ENCODE assay signal across 10 mouse cellular contexts in the genomic region with DNA sequence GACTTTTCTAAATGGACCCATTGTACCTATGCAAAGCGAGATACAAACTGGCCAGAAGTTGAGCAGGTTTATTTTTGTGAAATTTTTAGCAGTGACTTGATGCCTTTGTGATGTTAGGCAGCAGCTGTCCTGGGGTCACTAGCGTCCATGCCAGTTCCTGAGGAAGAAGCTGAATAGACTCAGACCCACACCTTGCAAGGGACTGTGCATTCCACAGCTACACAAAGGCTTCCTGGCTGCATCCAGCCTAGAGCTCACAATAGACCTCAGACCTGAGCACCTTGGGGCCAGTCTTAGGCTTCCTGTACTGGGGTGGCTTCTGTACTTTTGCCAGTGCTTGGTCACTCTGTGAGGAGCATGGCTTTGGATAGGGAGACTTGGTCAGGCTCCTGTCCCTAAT.
DNase-seq lines count a peak whose midpoint lies in the region; ATAC-seq and TF ChIP-seq lines count a peak whose summit lies in the region.
"Had no signal": no experiment of that assay in that cellular context is flagged by ENCODE, and none has a peak within 500 bp of the region (broad histone marks: within the 10 kb centered on the region; RNA-seq: fewer than 3 reads in every experiment).

No protein-coding gene starts in this region.

- 56% methylated on average over 2 of the region's 2 CpGs for WGBS in heart, embryonic 12.5 days
- WGBS in heart, postnatal 0 days: 50% methylated on average over 2 of the region's 2 CpGs
- WGBS in liver, embryonic 15.5 days (ENCODE audit: insufficient replicate concordance): 68% methylated on average over 2 of the region's 2 CpGs

- ATAC-seq in heart, embryonic 12.5 days (ENCODE audit: insufficient number of reproducible peaks, low FRiP score): no peak
- ATAC-seq in heart, postnatal 0 days (ENCODE audit: insufficient read depth, low read depth): no peak
- ATAC-seq in liver, embryonic 15.5 days (ENCODE audit: insufficient read depth): no peak

- H3K27me3 ChIP-seq in heart, embryonic 12.5 days (replicated peaks): no peaks in the 10 kb centered on the region
- H3K27me3 ChIP-seq in heart, postnatal 0 days (ENCODE audit: control insufficient read depth, insufficient read depth, low read length): no peaks in the 10 kb centered on the region
- no peaks in the 10 kb centered on the region for H3K27me3 ChIP-seq in liver, embryonic 15.5 days

- no peak overlapping the region for H3K9ac ChIP-seq in heart, embryonic 12.5 days
- no peak overlapping the region for H3K9ac ChIP-seq in heart, postnatal 0 days (replicated peaks; ENCODE audit: low read depth, low read length)
- H3K9ac ChIP-seq in liver, embryonic 15.5 days: no peak overlapping the region

- no peaks in the 10 kb centered on the region for H3K9me3 ChIP-seq in heart, embryonic 12.5 days (replicated peaks)
- no peaks in the 10 kb centered on the region for H3K9me3 ChIP-seq in heart, postnatal 0 days (replicated peaks; ENCODE audit: control insufficient read depth, low read length)
- no peaks in the 10 kb centered on the region for H3K9me3 ChIP-seq in liver, embryonic 15.5 days (replicated peaks)

- TF ChIP-seq EP300 in heart, postnatal 0 days (IDR thresholded peaks at IDR 0.05; ENCODE audit: low read depth): no peak

- peaks cover 59% of the 10 kb centered on the region for H3K4me1 ChIP-seq in heart, embryonic 12.5 days (replicated peaks)
- peaks cover 61% of the 10 kb centered on the region for H3K4me1 ChIP-seq in heart, postnatal 0 days (ENCODE audit: control insufficient read depth, insufficient read depth)
- H3K4me1 ChIP-seq in liver, embryonic 15.5 days (replicated peaks): peaks cover 28% of the 10 kb centered on the region

- H3K36me3 ChIP-seq in heart, embryonic 12.5 days: no peaks in the 10 kb centered on the region
- H3K36me3 ChIP-seq in heart, postnatal 0 days (replicated peaks; ENCODE audit: control insufficient read depth, insufficient read depth, low read length): peaks cover 11% of the 10 kb centered on the region; the same call in 1 of the 2 replicates
- no peaks in the 10 kb centered on the region for H3K36me3 ChIP-seq in liver, embryonic 15.5 days (replicated peaks)

- intact Hi-C loops in heart, postnatal 14 days (cut with DNase I): loop anchor here (2.0 to 10.0 kb wide), 2 partner anchors 15 to 291 kb away; no protein-coding TSS in a partner anchor
- intact Hi-C loops in left cerebral cortex, postnatal 14 days (cut with DNase I): no loop called here

- H3K4me2 ChIP-seq in heart, embryonic 12.5 days: peak overlapping the region; percentile 36
- H3K4me2 ChIP-seq in heart, postnatal 0 days (ENCODE audit: low read depth, low read length): peak overlapping the region; percentile 24
- peak overlapping the region; percentile 48 for H3K4me2 ChIP-seq in liver, embryonic 15.5 days

- TF ChIP-seq CTCF in heart, postnatal 0 days (IDR thresholded peaks at IDR 0.05; ENCODE audit: low read depth): no peak

- H3K4me3 ChIP-seq in heart, embryonic 12.5 days: 0 out of 2 replicates have a peak overlapping the region, but pooled peaks have one; percentile 4
- H3K4me3 ChIP-seq in heart, postnatal 0 days (ENCODE audit: low read depth, low read length): peak overlapping the region; percentile 1; the same call in 1 of the 2 replicates
- H3K4me3 ChIP-seq in liver, embryonic 15.5 days (replicated peaks): peak overlapping the region; percentile 20; the same call in 1 of the 2 replicates

- no peak for DNase-seq in heart, postnatal 14 days
- peak; percentile 31 for DNase-seq in Muller cell, postnatal 12 days (ENCODE audit: inconsistent ontology term)
- DNase-seq in heart, postnatal 0 days (ENCODE audit: low spot score): no peak
- no peak for DNase-seq in left cerebral cortex, postnatal 14 days (ENCODE audit: low spot score in 2 of 2)
- no peak for DNase-seq in retina, embryonic 14.5 days (ENCODE audit: low spot score)
- DNase-seq in urinary bladder, postnatal 4 days (ENCODE audit: low spot score in 2 of 2): no peak
- DNase-seq: cerebellum, adult 18-20 months; layer of hippocampus, postnatal 36 days had no signal

- H3K27ac ChIP-seq in heart, embryonic 12.5 days (ENCODE audit: poor library complexity, severe bottlenecking): no peak overlapping the region
- peak overlapping the region; percentile 58 for H3K27ac ChIP-seq in heart, postnatal 0 days (ENCODE audit: low read depth)
- H3K27ac ChIP-seq in liver, embryonic 15.5 days (replicated peaks): no peak overlapping the region
